Mouse (Mus musculus) MN1 (cell line): Measurements from ENCODE around the gene Rb1.
A peak's percentile ranks its signal among the peaks of the same experiment; 100 is the strongest.

Source experiments
- DNase-seq: peaks from one replicate; pipeline ENCODE4 v3.0.0-alpha.2; 2016; ENCODE audit warnings: low spot score

The Rb1 gene

GRCm38 (mm10) chr14:73209262-73209661, 116.4 kb downstream of the Rb1 start:
- no peak for DNase-seq

- DNase-seq = no peak
Measured at GRCm38 (mm10) chr14:73204016-73204415, 121.6 kb downstream of the Rb1 start.

GRCm38 (mm10) chr14:73201447-73201846, 124.2 kb downstream of the Rb1 start:
- DNase-seq = no peak

- DNase-seq = no peak
Measured at GRCm38 (mm10) chr14:73199058-73199457, 126.6 kb downstream of the Rb1 start.

- no peak for DNase-seq
Measured at GRCm38 (mm10) chr14:73186875-73187274, 138.7 kb downstream of the Rb1 start.

- no peak for DNase-seq
Measured at GRCm38 (mm10) chr14:73181144-73181543, 144.5 kb downstream of the Rb1 start.

GRCm38 (mm10) chr14:73180671-73181070, 145.0 kb downstream of the Rb1 start:
- no peak for DNase-seq

- DNase-seq = no peak
Measured at GRCm38 (mm10) chr14:73179221-73179681, 146.4 kb downstream of the Rb1 start.

GRCm38 (mm10) chr14:73177961-73178360, 147.7 kb downstream of the Rb1 start:
- DNase-seq = no peak

GRCm38 (mm10) chr14:73176266-73176665, 149.4 kb downstream of the Rb1 start:
- no peak for DNase-seq

GRCm38 (mm10) chr14:73175814-73176213, 149.8 kb downstream of the Rb1 start:
- DNase-seq = no peak

GRCm38 (mm10) chr14:73175031-73175430, 150.6 kb downstream of the Rb1 start:
- no peak for DNase-seq

GRCm38 (mm10) chr14:73174091-73174995, 151.3 kb downstream of the Rb1 start:
- DNase-seq = peak; percentile 9

- DNase-seq = no peak
Measured at GRCm38 (mm10) chr14:73173662-73174061, 152.0 kb downstream of the Rb1 start.

- no peak for DNase-seq
Measured at GRCm38 (mm10) chr14:73172196-73173011, 153.2 kb downstream of the Rb1 start.

GRCm38 (mm10) chr14:73169926-73170844, 155.4 kb downstream of the Rb1 start:
- DNase-seq = no peak

- DNase-seq = no peak
Measured at GRCm38 (mm10) chr14:73168605-73169004, 157.0 kb downstream of the Rb1 start.

- DNase-seq = no peak
Measured at GRCm38 (mm10) chr14:73165136-73165535, 160.5 kb downstream of the Rb1 start.

GRCm38 (mm10) chr14:73163363-73163998, 162.1 kb downstream of the Rb1 start:
- no peak for DNase-seq

- no peak for DNase-seq
Measured at GRCm38 (mm10) chr14:73162192-73162800, 163.3 kb downstream of the Rb1 start.

- no peak for DNase-seq
Measured at GRCm38 (mm10) chr14:73161303-73161702, 164.3 kb downstream of the Rb1 start.
